Mouse (Mus musculus): ENCODE results near the gene Muc3.

DNA sequence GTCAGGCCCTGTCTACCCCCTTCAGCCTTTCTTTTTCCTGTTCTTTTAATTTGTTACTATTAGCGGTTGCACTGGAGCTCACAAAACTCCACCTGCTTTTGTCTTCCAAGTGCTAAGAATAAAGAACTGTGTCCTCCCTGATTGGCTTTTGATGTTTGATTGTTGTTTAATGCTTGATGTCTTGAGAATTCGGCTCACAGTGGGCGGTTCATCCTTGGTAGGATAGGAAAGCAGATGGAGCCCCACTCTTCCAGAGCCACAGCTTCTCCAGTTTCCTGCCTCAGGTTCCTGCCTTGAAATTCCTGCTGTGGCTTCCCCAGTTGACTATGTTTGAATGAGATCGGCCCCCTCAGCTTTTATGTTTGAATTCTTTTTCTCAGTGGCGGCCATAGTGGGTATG lies 4.2 kb upstream of the Muc3 start:
- no peak for TF ChIP-seq CTCF (IDR thresholded peaks at IDR 0.05; ENCODE audit: low read depth)
- TF ChIP-seq EP300 (optimal IDR thresholded peaks at IDR 0.05): no peak

Data from stomach, postnatal 0 days (tissue).